Mouse (Mus musculus) urinary bladder, postnatal 10 days (tissue): ENCODE measurements around the gene Pramef20.
"Not testable (repeated sequence)": the region's sequence is repeated elsewhere in the genome, so short reads cannot be mapped to it uniquely, and the experiment has no call there.

ENCODE experiments used
- DNase-seq: peaks from one replicate; pipeline ENCODE4 v3.0.0; 2022; ENCODE audit warnings: low spot score

Gene Pramef20

GRCm38 (mm10) chr4:144377911-144378310 is at the start of gene Pramef20:
Gene Pramef20, minus strand, starts transcription at chr4:144377933.
- DNase-seq = no peak

GRCm38 (mm10) chr4:144424590-144424989 is 46.9 kb upstream of the Pramef20 start:
- DNase-seq = no peak

DNA sequence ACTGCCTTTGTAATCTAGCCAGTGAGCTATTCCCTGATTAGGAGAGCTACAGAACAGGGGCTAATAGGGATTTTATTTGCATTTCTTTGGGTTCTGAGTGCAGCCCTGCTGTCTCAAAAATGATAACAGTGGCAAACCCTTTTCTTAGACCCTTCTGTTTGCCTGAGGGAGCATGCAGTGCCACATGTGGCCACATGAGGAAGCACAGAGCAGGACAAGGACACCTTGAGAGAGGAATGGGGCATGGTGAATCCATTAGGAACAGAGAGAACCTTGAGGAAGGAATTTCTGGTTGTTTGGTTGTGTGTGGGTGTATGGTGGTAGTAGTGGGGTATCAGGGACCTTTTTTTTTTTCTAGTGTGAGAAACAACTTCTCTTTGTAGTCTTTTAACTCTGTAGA is 42.9 kb upstream of the Pramef20 start:
- DNase-seq = no peak

GRCm38 (mm10) chr4:144408290-144408689 is 30.6 kb upstream of the Pramef20 start, which contains the start of gene Pramef12:
Gene Pramef12, minus strand, starts transcription at chr4:144408464.
- DNase-seq = no peak

GRCm38 (mm10) chr4:144406261-144406660 is 28.5 kb upstream of the Pramef20 start:
- DNase-seq = no peak

- DNase-seq = no peak
These were observed 26.8 kb upstream of the Pramef20 start for GRCm38 (mm10) chr4:144404456-144405086.

DNA sequence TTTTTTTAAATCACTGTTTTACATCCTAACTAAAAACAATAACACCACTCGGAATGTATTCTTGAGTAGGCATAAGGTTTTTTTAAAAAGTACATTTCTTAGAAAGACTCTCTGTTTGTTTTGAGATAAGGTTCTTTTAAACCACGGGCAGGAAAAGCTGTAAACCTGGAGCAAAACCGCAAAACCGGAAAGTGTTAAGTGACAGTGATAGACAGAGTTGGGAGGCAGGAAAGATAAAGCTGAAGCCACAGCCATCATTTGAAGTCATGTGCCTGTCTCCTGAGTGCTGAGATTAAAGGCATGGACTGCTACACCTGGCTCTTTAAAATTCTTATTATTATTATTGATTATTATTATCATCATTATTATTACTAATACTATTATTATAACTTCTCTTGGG is 25.0 kb upstream of the Pramef20 start:
- no peak for DNase-seq

GRCm38 (mm10) chr4:144396316-144396715 is 18.6 kb upstream of the Pramef20 start:
- no peak for DNase-seq

GRCm38 (mm10) chr4:144357642-144358041 is 20.1 kb downstream of the Pramef20 start, which contains the start of gene Gm13119:
Gene Gm13119, plus strand, starts transcription at chr4:144357942.
- DNase-seq = not testable (repeated sequence)

DNA sequence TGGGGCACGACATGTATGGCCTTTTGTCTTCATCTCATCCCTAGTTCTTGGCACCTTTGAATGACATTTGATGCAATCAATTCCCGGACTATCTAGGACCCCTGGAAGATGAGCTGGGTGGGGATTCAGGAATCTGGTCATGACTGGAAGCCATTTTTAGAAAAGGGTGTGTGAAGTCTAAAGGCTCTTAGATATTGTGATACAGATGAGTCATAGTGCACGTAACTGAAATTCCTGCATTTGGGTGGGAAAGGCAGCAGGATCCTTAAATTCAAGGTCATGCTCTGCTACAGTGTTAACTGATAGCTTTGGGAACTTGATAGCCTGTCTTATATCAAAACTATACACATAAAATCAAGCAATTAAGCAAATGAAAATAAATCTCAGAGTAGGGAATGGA is 41.9 kb downstream of the Pramef20 start:
- DNase-seq = not testable (repeated sequence)

DNA sequence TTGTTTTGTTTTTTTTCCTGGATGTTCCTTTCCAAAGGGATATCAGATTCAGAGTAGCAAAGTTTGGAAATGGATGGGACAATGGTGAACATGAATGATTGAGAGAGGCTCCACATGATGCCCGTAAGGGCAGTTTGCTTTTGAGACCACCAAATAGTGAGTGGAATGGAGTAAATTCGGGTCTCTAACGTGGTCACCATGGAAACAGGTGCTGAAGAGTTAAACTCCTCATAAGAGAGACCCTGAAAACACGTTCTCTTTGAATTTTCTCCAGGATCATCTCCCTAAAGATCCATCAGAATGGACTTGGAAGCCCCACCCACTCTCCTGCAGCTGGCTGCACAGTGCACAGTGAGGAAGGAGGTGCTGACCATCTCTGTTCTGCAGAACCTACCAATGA is 47.8 kb downstream of the Pramef20 start, which contains the start of gene Gm13128:
Gene Gm13128, plus strand, starts transcription at position 301 of the 400 bp plus-strand sequence.
- DNase-seq = not testable (repeated sequence)
